Mouse (Mus musculus) small intestine, adult 2 months (tissue): Measurements from ENCODE around the gene Ccdc134.
A peak's percentile ranks its signal among the peaks of the same experiment; 100 is the strongest.

ENCODE experiments used
- CTCF ChIP-seq: fragments of 200-500 bp; IDR thresholded peaks from 2 replicates; pipeline ENCODE4 v1.5.1; 2012; ENCODE audit warnings: low read depth, mild to moderate bottlenecking, control low read depth, inconsistent platforms, low read length, moderate library complexity, mixed read lengths; ENCODE audit not compliant: insufficient replicate concordance, insufficient read length; ENCODE audit errors: extremely low read depth
- POLR2A ChIP-seq: fragments of 200-500 bp; IDR thresholded peaks from 2 replicates; pipeline ENCODE4 v1.6.1; 2012; ENCODE audit warnings: low read depth, mild to moderate bottlenecking, control low read depth, inconsistent platforms, low read length, moderate library complexity

- TF ChIP-seq CTCF, result no peak
- TF ChIP-seq POLR2A, result peak; percentile 88
These were observed 19.3 kb downstream of the Ccdc134 start, which contains the start of gene Srebf2 for GRCm38 (mm10) chr15:82146770-82147610.
